Mouse (Mus musculus) bone marrow, adult 2 months (tissue): ENCODE data around the gene Mms19.

ENCODE experiments used
- CTCF ChIP-seq: fragments of 200-500 bp; IDR thresholded peaks from 2 replicates; pipeline ENCODE4 v1.5.1; 2011; ENCODE audit warnings: low read length, control low read depth; ENCODE audit not compliant: control insufficient read depth, insufficient read depth
- POLR2A ChIP-seq: fragments of 200-500 bp; IDR thresholded peaks from 2 replicates; pipeline ENCODE4 v1.6.1; 2011; ENCODE audit warnings: low read depth, mild to moderate bottlenecking, control low read depth, low read length, borderline replicate concordance; ENCODE audit not compliant: control insufficient read depth

DNA sequence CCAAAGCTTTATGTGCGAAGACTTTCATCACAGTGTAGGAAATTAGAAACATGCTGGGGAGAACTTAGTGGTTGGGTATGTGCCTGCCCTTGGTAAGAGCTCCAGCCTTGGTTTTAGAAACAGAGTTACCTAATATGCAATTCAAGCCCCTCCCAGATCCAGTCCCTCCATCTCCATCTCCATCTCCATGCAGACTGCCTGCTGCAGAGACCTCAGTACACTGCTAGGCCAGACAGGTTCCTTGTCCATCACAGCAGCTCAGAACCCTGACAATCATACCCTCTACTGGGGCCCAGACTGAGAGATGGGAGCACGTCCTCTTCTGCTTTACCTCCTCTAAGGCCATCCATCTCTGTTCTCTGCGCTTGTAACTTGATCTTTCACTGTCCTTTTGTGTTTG is 27.6 kb upstream of the Mms19 start:
- TF ChIP-seq CTCF (no peak), POLR2A (no peak)
